Mouse (Mus musculus): ENCODE data around the gene Ehbp1. TPM values are rescaled to one million over a fixed set of nuclear protein-coding genes. Genes with fewer than 3 reads are reported as not detected.

Gene Ehbp1
- polyA plus RNA-seq, 2 experiments from 2014 or later, result 1.3 to 3.0 TPM

DNA sequence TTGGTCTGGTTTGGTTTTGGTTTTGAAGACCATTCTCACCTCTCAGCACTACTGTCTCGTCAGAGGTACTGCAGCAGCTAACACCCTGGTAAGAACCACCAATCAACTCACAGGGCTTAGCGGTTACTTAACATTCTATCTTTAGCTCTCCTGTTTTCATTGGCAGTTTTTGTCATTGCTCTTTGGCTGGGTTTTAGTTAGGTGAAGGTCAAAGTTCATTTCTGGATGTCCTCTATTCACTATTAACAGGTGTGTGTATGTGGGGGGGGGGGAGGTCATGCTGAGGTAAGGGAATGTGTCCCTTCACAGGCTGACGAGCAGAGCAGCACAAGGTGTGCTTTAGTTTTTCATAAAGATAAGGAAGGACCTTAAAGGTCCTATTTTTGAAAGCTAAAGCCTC, 147.5 kb downstream of the Ehbp1 start:
- ATAC-seq, result no peak

DNA sequence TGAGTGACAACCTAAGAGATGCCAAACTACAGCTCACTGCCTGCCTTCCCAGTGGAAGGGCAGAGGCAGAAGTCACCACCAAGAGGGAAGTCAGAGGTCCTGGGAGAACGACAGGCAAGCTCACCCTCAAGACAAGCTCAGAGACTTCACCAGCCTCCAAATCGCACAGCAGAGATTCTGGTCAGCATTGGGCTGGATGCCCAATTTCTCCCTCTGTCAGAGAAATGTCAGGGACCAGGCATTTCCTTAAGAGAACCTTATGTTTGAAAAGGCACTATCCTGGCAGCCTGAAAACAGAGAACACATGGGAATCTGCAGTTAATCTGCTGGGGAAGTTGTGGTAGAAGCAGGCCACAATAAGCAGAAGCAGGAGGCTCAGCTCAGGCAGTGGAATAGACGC, 151.5 kb downstream of the Ehbp1 start:
- no peak for ATAC-seq

DNA sequence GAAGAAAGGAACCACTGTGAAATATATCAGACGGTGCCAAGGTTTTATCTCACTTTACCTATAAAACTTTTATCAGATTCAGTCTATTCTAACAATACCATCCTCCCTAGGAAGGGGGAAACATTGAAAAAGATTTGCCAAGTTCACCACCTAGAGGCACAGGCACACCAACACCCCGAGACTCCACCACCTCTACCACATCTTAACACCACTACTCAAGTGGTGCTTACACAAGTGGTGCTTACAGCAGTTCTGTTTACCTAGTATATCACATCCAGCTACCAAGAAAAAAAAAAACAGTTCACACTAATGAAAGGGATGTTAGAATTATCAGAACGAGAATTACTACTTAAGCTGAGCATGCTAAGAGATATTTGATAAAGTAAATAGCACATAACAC, 152.1 kb downstream of the Ehbp1 start:
- ATAC-seq, result no peak

DNA sequence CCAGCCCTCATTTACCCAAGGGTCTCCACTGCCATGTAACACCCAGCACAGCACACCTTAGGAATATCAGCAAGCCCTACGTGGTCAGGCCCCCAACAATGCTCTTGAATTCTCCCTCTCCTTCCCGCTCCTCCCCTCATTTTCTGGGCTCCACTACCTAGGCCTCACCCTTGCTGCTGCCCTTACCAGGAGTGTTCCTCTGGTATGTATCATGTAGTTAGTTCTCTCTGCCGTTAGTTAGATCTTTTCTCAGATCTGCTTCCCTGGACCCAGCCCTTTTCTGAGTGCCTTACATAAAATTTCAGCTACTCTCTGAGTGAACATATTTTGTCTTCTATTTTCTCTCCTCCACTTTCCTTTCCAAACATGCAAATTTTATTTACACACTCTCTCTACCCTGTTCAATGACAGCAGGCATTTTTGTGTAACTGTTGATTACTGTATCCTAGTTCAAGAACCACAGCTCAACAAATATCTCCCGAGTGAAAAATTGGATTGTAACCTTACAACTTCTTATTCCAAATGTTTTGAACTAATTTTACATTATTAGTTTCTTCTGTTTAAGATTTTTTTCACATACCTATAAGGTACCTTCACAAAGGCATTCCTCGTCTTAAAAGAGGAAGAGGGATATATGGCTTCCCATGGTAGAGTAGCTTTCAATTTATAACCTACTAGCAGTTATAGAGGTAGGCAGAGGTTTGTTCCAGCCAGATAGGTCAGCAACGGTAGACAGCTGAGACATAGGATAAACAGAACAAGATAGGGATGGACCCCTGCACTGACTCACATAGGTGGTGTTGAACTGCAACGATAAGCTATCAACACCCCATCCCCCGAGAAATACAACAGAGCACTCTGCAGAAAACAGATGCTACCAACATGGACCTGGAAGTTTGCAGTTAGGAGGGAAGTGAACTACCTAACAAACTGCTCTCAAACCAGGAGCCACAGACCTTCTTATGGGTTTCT, 160.3 kb downstream of the Ehbp1 start:
- ATAC-seq, result no peak

- no peak for ATAC-seq
Observed at GRCm38 (mm10) chr11:22180146-22180545, 161.9 kb downstream of the Ehbp1 start.

DNA sequence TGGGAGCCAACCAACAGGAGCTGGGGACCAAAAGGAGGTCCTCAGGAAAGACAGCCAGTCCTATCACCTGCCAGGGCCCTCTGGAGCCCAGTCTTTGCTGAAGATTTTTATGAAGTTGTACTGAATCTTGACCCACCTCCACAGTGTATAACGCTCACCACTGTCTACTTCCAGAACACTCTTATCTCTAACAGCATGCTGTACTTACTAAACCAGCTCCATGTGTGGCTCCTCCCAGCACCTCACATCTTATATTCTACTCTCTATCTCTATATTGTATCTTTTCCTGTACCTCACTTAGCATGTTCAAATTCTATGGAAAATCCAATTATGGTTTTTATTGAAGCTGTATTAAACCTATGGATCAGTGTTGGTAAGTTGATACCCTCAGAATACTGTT, 163.5 kb downstream of the Ehbp1 start:
- ATAC-seq, result no peak

DNA sequence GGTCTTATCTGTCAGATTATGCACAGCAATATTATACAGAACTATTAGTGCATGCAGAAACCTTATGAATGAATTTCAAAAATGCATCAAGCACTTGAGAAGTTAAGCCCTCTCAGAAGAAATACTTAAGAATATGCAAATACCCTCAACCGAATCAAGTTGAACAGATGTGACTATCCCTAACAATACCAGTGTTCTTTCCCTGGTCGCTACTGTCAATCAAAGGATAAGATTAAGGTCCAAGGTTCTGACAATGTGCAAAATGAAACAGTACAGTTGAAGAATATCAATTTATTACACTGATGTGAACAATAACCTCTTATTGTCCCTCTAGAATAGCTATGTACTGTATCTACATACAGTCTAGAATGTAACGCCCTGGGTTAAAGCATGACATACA, 167.8 kb downstream of the Ehbp1 start:
- ATAC-seq, result no peak

DNA sequence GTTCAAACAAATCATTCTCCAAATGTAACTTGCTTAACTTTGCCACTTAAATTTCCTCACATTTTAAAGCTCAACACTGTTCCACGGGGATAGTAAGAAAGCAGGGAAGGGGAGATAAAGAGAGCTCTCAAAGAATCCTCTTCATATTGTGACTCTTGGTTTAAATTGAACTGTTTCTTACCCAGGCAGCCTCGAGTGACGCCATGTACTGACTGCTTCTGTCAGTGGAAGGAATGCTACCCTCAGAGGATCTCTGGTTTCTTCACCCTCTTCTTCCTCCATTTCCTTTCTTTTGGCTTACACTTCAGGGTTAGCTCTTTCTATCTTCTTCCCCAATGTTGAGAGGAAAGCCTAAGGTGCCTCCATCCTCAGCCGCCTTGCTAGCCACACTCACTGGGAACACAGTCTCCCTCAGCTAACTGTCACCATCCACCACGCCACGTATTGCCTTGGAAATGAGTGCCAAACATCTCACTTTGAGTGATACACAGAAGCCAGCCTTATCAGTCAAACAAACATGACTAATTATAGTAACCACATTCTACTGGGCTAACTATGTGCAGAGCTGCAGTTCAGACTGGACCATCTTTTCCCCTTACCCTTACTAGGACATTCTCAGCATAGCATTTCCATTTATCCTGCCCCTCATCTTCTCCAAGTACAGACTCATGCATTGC, 171.0 kb downstream of the Ehbp1 start:
- ATAC-seq, result no peak

- ATAC-seq, result no peak
Observed at GRCm38 (mm10) chr11:22157882-22158281, 184.2 kb downstream of the Ehbp1 start.

DNA sequence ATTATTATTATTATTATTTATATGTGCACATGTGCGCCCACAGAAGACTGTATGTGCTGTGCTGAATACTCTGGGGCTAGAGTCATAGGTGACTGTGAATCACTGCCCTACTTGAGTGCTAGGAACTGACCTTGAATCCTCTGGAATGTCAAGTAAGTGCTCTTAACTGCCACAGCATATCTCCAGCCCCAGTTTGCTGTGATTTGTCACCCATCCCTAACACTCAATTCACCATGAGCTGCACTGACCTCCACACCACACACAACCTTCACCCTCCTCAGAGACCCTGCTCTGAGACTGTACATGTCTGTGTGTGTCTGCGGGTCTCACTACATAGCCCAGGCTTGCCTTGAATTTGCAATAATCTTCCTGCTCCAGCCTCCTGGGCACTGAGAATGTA, 185.9 kb downstream of the Ehbp1 start:
- ATAC-seq, result no peak

GRCm38 (mm10) chr11:22155366-22156095, 186.6 kb downstream of the Ehbp1 start:
- no peak for ATAC-seq

GRCm38 (mm10) chr11:22154501-22155294, 187.4 kb downstream of the Ehbp1 start:
- no peak for ATAC-seq

GRCm38 (mm10) chr11:22140737-22141136, 201.4 kb downstream of the Ehbp1 start:
- ATAC-seq, result no peak

DNA sequence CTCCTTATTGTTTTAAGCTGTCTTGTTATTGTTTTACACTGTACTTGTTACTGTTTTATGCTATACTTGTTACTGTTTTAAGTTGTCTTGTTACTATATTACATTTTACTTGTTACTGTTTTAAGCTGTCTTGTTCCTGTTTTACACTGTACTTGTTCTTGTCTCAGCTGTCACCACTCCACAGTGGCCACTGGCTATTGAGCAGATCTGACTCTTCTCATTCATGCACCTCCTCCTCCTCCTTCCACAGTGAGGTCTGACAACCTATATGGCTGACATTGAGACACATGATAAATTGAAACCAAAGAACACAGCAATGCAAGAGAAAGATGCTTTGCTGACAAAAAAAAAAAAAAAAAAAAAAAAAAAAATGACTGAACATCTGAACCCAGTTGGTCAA, 203.6 kb downstream of the Ehbp1 start:
- ATAC-seq, result no peak

DNA sequence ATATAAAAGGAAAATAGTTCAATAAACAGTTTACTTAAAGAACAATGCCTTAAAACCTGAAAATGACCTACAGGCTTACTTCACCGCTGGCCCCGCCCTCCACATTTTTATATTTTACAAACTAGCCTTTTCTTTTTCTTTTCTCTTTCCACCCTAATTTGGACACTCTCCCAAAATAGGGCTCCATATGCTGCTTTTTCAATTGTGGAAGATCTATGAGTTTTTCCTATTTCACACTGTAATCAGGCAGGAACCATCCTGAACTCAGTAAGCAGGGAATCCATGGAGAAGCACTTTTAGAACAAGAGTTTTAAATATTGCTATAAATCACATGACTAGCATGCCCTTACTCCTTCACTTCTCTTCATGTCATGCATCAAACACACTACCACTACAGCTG, 216.9 kb downstream of the Ehbp1 start:
- ATAC-seq, result no peak

GRCm38 (mm10) chr11:22118853-22119252, 223.2 kb downstream of the Ehbp1 start:
- ATAC-seq, result no peak

DNA sequence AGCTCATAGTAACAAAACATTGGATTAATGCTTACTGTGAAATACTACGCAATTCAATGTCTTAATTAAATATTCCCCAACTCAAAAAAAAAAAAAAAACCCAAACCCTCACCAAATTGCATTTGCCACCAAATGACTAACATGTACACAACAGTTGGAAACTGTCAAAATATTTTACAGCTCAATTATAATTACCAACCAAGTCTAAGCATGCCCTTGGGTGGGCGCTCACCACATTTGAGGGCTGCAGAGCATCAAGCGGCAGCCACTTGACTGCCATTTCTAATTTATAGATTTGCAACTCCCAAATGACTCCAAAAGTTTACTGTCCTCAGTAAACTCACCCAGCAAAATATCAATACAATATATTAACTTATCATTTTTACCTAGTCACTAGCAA, 229.9 kb downstream of the Ehbp1 start:
- ATAC-seq, result no peak

- ATAC-seq, result no peak
Observed at GRCm38 (mm10) chr11:22089346-22089745, 252.7 kb downstream of the Ehbp1 start.

GRCm38 (mm10) chr11:22063352-22063751, 278.7 kb downstream of the Ehbp1 start:
- no peak for ATAC-seq

DNA sequence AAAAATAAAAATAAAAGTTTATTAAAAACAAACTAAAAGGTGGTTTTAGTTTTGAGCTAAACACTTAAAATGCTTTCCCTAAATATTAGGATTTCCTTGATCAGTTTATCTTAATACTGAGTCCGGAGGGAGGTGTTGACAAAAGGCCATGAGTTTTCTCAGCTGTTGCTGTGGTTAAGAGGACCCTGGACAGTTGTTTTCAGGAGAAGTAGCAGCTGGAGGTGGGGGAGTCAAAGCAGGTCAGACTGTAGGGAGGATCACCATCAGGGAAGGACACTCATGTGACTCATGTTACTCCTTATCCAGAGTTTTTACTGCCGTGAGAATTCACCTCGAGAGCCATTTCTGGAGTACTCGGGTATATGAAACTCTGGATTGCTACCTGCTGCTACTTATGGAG, 280.4 kb downstream of the Ehbp1 start:
- no peak for ATAC-seq

GRCm38 (mm10) chr11:22057538-22057937, 284.6 kb downstream of the Ehbp1 start:
- ATAC-seq, result no peak

- no peak for ATAC-seq
Observed at GRCm38 (mm10) chr11:22055908-22056307, 286.2 kb downstream of the Ehbp1 start.

Measured in CD4-positive, CD25-positive, alpha-beta regulatory T cell, adult 4 months (primary cell).